Mouse (Mus musculus): ENCODE results near the gene Pik3r5. TPM values are rescaled to one million over a fixed set of nuclear protein-coding genes. Genes with fewer than 3 reads are reported as not detected.

The Pik3r5 gene
- total RNA-seq, 2 experiments from 2014 or later, result 9.0 to 16.5 TPM

- peak; percentile 48 for ATAC-seq (replicated peaks; ENCODE audit: poor library complexity, severe bottlenecking)
Observed at GRCm38 (mm10) chr11:68400021-68400671, 31.8 kb upstream of the Pik3r5 start.

DNA sequence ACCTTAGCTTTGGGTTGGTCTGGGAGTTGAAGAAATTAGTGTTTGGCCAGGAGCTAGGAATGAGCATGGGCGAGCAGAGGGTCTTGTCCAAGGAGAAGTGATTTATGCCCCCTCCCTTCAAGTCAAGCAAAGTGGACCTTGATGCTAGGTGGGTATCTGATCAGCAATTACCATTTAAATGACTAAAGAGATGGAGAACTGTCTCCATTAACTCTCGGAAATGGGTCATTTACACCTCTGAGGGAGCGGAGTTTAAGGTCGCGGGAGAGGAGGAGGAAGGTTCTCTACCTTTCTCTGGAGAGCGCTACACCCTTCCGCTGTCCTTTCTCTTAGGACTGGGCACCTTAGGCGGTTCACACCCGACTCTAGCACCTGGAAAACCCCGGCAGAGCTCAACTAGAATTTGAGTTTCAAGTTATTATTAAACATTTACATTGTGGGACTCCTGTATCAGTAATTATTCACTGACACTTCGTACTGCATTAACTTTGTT, 31.1 kb upstream of the Pik3r5 start, which contains the start of gene Ntn1:
Gene Ntn1 (minus strand): TSS at position 97 of the 493 bp plus-strand sequence.
- no peak for ATAC-seq (replicated peaks; ENCODE audit: poor library complexity, severe bottlenecking)

GRCm38 (mm10) chr11:68401428-68401827, 30.5 kb upstream of the Pik3r5 start:
- no peak for ATAC-seq (replicated peaks; ENCODE audit: poor library complexity, severe bottlenecking)

GRCm38 (mm10) chr11:68404185-68404584, 27.7 kb upstream of the Pik3r5 start:
- ATAC-seq (replicated peaks; ENCODE audit: poor library complexity, severe bottlenecking), result peak; percentile 62

GRCm38 (mm10) chr11:68405576-68405975, 26.3 kb upstream of the Pik3r5 start:
- ATAC-seq (replicated peaks; ENCODE audit: poor library complexity, severe bottlenecking), result no peak

DNA sequence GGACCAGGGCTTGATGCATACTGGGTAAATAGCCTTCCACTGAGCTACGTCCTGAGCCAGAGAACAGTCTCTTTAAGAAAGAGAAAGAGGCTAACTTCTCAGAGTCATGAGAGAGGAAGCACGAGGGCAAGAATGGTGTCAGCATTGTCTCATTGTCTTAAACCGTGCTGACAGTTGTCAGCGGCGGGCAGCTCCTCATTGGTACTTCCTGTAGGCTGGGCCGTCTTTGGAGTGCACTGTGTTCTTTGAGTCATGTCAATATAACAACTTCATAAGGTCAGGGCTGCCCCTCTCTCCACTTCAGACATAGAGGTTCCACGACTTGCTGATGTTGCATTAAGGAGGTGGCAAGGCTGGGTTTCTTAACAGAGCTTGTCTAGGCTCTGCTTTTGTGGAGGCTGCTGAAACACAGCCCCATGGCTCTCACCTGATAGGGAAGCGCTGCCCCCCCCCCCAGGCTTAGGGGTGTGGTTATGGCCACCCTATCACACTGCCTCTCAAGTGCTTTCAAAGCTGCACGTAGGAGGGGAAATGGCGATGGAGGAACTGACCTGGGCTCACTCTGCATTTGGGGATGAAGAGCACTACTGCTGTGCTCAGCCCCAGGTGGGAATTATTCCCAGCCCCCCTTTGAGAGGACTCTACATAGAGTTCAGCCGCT, 24.5 kb upstream of the Pik3r5 start:
- ATAC-seq (replicated peaks; ENCODE audit: poor library complexity, severe bottlenecking), result no peak

- peak; percentile 75 for ATAC-seq (replicated peaks; ENCODE audit: poor library complexity, severe bottlenecking)
Observed at GRCm38 (mm10) chr11:68408127-68408526, 23.8 kb upstream of the Pik3r5 start.

- no peak for ATAC-seq (replicated peaks; ENCODE audit: poor library complexity, severe bottlenecking)
Observed at GRCm38 (mm10) chr11:68417001-68417400, 14.9 kb upstream of the Pik3r5 start.

DNA sequence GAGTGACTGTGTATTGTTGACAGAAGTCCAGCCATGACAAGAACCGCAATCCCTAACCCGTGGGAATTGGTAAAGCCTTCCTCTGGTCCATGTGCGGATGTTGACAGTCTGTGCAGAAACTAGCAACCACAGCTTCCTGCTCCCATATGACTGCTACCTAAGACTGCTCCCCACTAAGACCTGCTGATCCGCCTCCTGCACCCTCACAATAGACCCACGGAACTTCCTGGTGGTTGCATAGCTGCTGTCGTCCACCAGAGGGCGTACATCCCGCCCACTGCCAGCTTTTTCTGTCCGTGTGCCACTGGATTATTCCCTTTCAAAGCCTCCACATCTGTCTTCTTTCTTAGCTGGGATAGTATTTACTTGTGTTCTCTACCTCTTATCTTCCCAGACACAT, 14.1 kb upstream of the Pik3r5 start:
- ATAC-seq (replicated peaks; ENCODE audit: poor library complexity, severe bottlenecking), result peak; percentile 97

DNA sequence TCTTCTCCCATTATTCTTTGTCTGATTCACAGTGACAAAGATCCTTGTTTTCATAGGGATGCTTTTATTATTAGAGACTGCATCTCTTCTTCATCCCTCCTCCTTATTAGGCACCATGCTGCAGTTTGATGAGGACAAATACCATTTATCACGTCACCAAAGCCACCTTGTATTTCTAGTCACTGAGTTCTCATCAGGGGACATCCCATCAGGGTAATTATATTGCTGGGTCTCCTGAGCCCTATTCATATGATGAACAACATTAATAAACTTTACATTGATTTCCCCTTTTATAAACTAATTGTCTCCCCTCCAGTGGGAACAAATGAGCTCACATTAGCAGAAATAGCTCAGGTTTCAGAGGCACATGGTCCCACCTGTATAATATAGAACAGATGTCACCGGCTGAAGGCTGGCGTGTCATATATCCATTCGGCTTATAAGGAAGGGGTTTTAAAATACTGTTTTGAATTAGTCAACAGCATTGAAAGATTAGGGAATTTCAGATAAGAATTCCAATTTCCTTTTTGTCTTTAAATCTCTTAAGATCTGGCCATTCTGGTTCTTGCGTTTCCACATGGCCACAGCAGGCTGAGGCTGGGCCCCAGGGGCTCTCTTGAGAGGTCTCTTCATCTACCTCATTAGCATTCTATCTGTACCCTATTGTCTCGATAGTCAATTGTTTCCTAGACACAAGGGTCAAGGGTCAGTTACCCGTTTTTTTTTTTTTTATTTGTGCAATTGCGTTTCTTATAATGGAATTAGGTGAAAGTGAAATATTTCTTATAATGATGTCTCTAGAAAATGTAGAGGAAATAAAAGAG, 6.2 kb upstream of the Pik3r5 start:
- ATAC-seq (replicated peaks; ENCODE audit: poor library complexity, severe bottlenecking), result no peak

GRCm38 (mm10) chr11:68427083-68427570, 4.8 kb upstream of the Pik3r5 start:
- no peak for ATAC-seq (replicated peaks; ENCODE audit: poor library complexity, severe bottlenecking)

DNA sequence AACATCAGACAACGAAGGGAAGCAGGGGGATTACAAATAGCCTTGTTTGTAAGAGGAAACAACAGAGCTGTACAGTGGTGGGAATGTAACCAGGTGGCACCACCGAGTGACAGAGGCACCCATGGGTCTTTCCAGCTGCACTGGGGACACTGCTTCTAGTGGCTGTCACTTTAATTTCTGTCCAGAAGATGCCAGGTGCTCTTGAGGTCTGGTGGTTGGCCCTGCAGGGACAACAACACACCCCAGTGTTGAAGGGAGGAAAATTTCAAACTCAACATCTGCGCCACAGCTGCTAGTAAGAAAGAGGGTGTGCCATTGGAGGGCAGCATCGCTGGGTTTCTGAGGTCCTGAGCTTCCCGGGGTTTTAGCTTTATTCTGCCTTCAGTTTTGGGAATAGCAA, 1.3 kb upstream of the Pik3r5 start:
- ATAC-seq (replicated peaks; ENCODE audit: poor library complexity, severe bottlenecking), result peak; percentile 29

- peak; percentile 4; the same call in 1 of the 2 replicates for ATAC-seq (replicated peaks; ENCODE audit: poor library complexity, severe bottlenecking)
Observed at GRCm38 (mm10) chr11:68432361-68433021, 570 bp downstream of the Pik3r5 start.

GRCm38 (mm10) chr11:68433534-68433933, 1.6 kb downstream of the Pik3r5 start:
- no peak for ATAC-seq (replicated peaks; ENCODE audit: poor library complexity, severe bottlenecking)

DNA sequence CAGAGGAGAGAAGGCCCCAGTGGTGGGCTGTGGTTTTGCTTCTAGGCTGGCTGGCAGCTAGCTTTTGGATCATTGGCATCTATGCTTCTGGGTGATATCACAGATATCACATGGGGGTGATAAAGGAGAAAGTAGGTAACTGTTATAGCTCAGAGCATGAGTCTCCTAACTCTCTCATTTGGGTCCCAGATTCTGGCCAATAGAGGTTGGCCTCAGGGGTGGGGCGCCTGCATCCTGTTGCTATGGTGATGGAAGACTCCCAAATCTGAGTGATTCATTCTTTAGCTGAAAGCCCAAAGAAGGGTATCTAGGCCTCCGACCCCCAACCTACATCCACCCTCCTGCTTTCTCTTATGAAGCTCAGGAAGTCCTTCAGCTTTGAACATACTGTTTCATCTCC, 2.8 kb downstream of the Pik3r5 start:
- no peak for ATAC-seq (replicated peaks; ENCODE audit: poor library complexity, severe bottlenecking)

DNA sequence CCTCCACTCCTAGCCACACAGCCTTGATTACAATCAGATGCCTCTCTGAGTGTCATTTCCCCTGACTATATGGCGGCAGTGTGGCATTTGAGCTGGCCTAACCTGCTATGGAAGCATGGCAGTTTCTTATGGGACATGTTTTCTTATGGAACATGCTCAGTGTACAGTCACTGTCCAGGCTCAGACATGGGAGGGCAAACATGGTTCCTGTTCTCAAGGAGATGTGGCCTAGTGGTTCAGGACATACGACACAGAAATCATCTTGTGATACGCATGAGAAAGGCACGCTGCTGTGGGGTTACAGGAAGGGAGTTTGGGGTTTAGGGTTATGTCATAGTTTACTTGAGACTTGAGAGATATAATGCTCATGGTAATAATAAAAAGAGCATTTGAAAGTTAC, 3.7 kb downstream of the Pik3r5 start:
- ATAC-seq (replicated peaks; ENCODE audit: poor library complexity, severe bottlenecking), result no peak

- no peak for ATAC-seq (replicated peaks; ENCODE audit: poor library complexity, severe bottlenecking)
Observed at GRCm38 (mm10) chr11:68436376-68436775, 4.5 kb downstream of the Pik3r5 start.

GRCm38 (mm10) chr11:68440100-68440499, 8.2 kb downstream of the Pik3r5 start:
- ATAC-seq (replicated peaks; ENCODE audit: poor library complexity, severe bottlenecking), result 0 out of 2 replicates have a peak, but pooled peaks have one; percentile 4

DNA sequence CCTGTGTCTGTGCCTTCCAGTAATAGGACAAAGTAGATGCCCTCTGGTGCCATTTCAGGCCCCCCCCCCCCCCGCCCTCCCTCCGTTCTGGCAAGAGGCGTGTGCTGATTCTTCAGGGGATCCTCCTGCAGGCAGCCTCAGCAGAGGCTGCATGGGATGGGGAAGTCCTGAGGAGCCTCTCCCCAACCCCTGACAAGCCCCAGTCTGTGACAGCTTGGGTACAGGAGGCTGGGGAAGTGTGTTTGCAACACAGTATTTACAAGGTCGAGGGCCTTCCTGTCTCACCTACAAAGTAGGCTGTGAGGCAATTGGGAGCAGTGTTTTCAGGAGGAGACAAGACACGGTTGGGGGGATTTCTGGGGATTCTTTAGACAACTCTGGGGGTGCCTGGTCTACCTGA, 9.0 kb downstream of the Pik3r5 start:
- peak; percentile 61 for ATAC-seq (replicated peaks; ENCODE audit: poor library complexity, severe bottlenecking)

- no peak for ATAC-seq (replicated peaks; ENCODE audit: poor library complexity, severe bottlenecking)
Observed at GRCm38 (mm10) chr11:68442346-68442745, 10.4 kb downstream of the Pik3r5 start.

Measured in granulocyte monocyte progenitor cell, adult 5-6 weeks (primary cell).